Mouse (Mus musculus) embryonic facial prominence, embryonic 13.5 days (tissue): ENCODE data around the gene Arfgef2. TPM values are rescaled to one million over a fixed set of nuclear protein-coding genes. Genes with fewer than 3 reads are reported as not detected.

ENCODE experiments used
- ATAC-seq: fragments of 200-750 bp; cut with Nextera tagmentation; 2 replicates; pipeline ENCODE4 v1.8.0; 2017; ENCODE audit warnings: low read depth; ENCODE audit not compliant: insufficient number of reproducible peaks, insufficient read depth, low FRiP score, low TSS enrichment
- H3K27ac ChIP-seq: fragments of 300-500 bp; sonication (generic); 2 replicates; pipeline ENCODE4 v1.5.1; 2015; ENCODE audit warnings: moderate library complexity, mild to moderate bottlenecking, inconsistent platforms
- H3K27me3 ChIP-seq: fragments of 300-500 bp; sonication (generic); 2 replicates; pipeline ENCODE4 v1.6.1; 2015; ENCODE audit warnings: mild to moderate bottlenecking, inconsistent platforms
- H3K36me3 ChIP-seq: fragments of 300-500 bp; sonication (generic); 2 replicates; pipeline ENCODE4 v1.6.1; 2015; ENCODE audit warnings: mild to moderate bottlenecking, inconsistent platforms
- H3K4me1 ChIP-seq: fragments of 300-500 bp; sonication (generic); 2 replicates; pipeline ENCODE4 v1.6.1; 2015; ENCODE audit warnings: inconsistent platforms
- H3K4me2 ChIP-seq: fragments of 300-500 bp; sonication (generic); 2 replicates; pipeline ENCODE4 v1.6.1; 2015; ENCODE audit warnings: moderate library complexity, mild to moderate bottlenecking, inconsistent platforms
- H3K4me3 ChIP-seq: fragments of 300-500 bp; sonication (generic); 2 replicates; pipeline ENCODE4 v1.5.1; 2015; ENCODE audit warnings: mild to moderate bottlenecking, inconsistent platforms
- H3K9ac ChIP-seq: fragments of 300-500 bp; sonication (generic); 2 replicates; pipeline ENCODE4 v1.6.1; 2015; ENCODE audit warnings: mild to moderate bottlenecking, inconsistent platforms
- H3K9me3 ChIP-seq: fragments of 300-500 bp; sonication (generic); 2 replicates; pipeline ENCODE4 v1.6.1; 2016; ENCODE audit warnings: inconsistent platforms
- WGBS: fragments of 180-500 bp; shearing (Covaris S2); methylation state at CpG from one replicate; pipeline ENCODE4 v1.1.7; 2015; ENCODE audit warnings: mixed read lengths; 5-methylcytosine and 5-hydroxymethylcytosine counted together
- polyA plus RNA-seq: library from polyadenylated mRNA; unstranded; fragments of >200 nt; fragmentation: Nextera tagmentation; extraction: Ambion mirVana; gene quantifications from 2 replicates; pipeline ENCODE4 v1.2.1, GENCODE M21; 2015

Arfgef2 gene
- polyA plus RNA-seq, 1 experiment from 2014 or later = 3.5 TPM

GRCm38 (mm10) chr2:166809499-166809898 is 4.1 kb downstream of the Arfgef2 start:
- H3K4me1 ChIP-seq = peaks cover 12% of the 10 kb centered on the region
- H3K4me3 ChIP-seq = no peak overlapping the region
- H3K36me3 ChIP-seq = no peaks in the 10 kb centered on the region
- H3K27ac ChIP-seq = no peak overlapping the region
- 81% methylated on average over 5 of the region's 5 CpGs for WGBS
- no peaks in the 10 kb centered on the region for H3K9me3 ChIP-seq
- H3K9ac ChIP-seq = no peak overlapping the region
- ATAC-seq = no peak
- no peaks in the 10 kb centered on the region for H3K27me3 ChIP-seq
- H3K4me2 ChIP-seq = no peak overlapping the region

GRCm38 (mm10) chr2:166810821-166811220 is 5.4 kb downstream of the Arfgef2 start:
- Histone ChIP-seq H3K27ac (no peak overlapping the region), H3K36me3 (no peaks in the 10 kb centered on the region), H3K4me3 (no peak overlapping the region), H3K27me3 (no peaks in the 10 kb centered on the region), H3K9me3 (no peaks in the 10 kb centered on the region), H3K9ac (no peak overlapping the region), H3K4me1 (peaks cover 12% of the 10 kb centered on the region), H3K4me2 (no peak overlapping the region)
- ATAC-seq = no peak
- 90% methylated on average over 10 of the region's 10 CpGs for WGBS

GRCm38 (mm10) chr2:166818463-166819143 is 13.2 kb downstream of the Arfgef2 start:
- WGBS = 83% methylated on average over 9 of the region's 9 CpGs
- H3K36me3 ChIP-seq = 0 out of 2 replicates have a peak, but pooled peaks cover 5% of the 10 kb centered on the region
- H3K4me3 ChIP-seq = no peak overlapping the region
- H3K9me3 ChIP-seq = no peaks in the 10 kb centered on the region
- H3K9ac ChIP-seq = no peak overlapping the region; the same call in 1 of the 2 replicates
- H3K27ac ChIP-seq = no peak overlapping the region
- H3K4me2 ChIP-seq = no peak overlapping the region
- H3K27me3 ChIP-seq = no peaks in the 10 kb centered on the region
- H3K4me1 ChIP-seq = 0 out of 2 replicates have a peak, but pooled peaks cover 6% of the 10 kb centered on the region
- no peak for ATAC-seq

- no peak overlapping the region for H3K4me3 ChIP-seq
- no peaks in the 10 kb centered on the region for H3K9me3 ChIP-seq
- H3K36me3 ChIP-seq = 0 out of 2 replicates have a peak, but pooled peaks cover 5% of the 10 kb centered on the region
- H3K4me1 ChIP-seq = 0 out of 2 replicates have a peak, but pooled peaks cover 6% of the 10 kb centered on the region
- 86% methylated on average over 8 of the region's 8 CpGs for WGBS
- no peaks in the 10 kb centered on the region for H3K27me3 ChIP-seq
- no peak for ATAC-seq
- H3K27ac ChIP-seq = no peak overlapping the region
- no peak overlapping the region for H3K4me2 ChIP-seq
- no peak overlapping the region for H3K9ac ChIP-seq
Observed at GRCm38 (mm10) chr2:166819849-166820248, 14.5 kb downstream of the Arfgef2 start.

- WGBS = 51% methylated on average over 2 of the region's 2 CpGs
- H3K27ac ChIP-seq = no peak overlapping the region
- H3K4me3 ChIP-seq = no peak overlapping the region
- no peak overlapping the region for H3K9ac ChIP-seq
- H3K4me2 ChIP-seq = no peak overlapping the region
- 0 out of 2 replicates have a peak, but pooled peaks cover 6% of the 10 kb centered on the region for H3K4me1 ChIP-seq
- H3K36me3 ChIP-seq = 0 out of 2 replicates have a peak, but pooled peaks cover 5% of the 10 kb centered on the region
- H3K9me3 ChIP-seq = no peaks in the 10 kb centered on the region
- no peak for ATAC-seq
- H3K27me3 ChIP-seq = no peaks in the 10 kb centered on the region
Observed at GRCm38 (mm10) chr2:166820844-166821243, 15.5 kb downstream of the Arfgef2 start.

- no peak overlapping the region for H3K4me2 ChIP-seq
- H3K9me3 ChIP-seq = no peaks in the 10 kb centered on the region
- no peak for ATAC-seq
- H3K27ac ChIP-seq = no peak overlapping the region
- 0 out of 2 replicates have a peak, but pooled peaks cover 5% of the 10 kb centered on the region for H3K36me3 ChIP-seq
- H3K4me1 ChIP-seq = 0 out of 2 replicates have a peak, but pooled peaks cover 6% of the 10 kb centered on the region
- no peak overlapping the region for H3K4me3 ChIP-seq
- 90% methylated on average over 3 of the region's 3 CpGs for WGBS
- no peak overlapping the region for H3K9ac ChIP-seq
- no peaks in the 10 kb centered on the region for H3K27me3 ChIP-seq
Observed at GRCm38 (mm10) chr2:166821406-166821805, 16.0 kb downstream of the Arfgef2 start.

GRCm38 (mm10) chr2:166822119-166822826 is 16.9 kb downstream of the Arfgef2 start:
- ATAC-seq = no peak
- 0 out of 2 replicates have a peak, but pooled peaks cover 6% of the 10 kb centered on the region for H3K4me1 ChIP-seq
- H3K4me2 ChIP-seq = no peak overlapping the region
- no peak overlapping the region for H3K27ac ChIP-seq
- H3K4me3 ChIP-seq = no peak overlapping the region
- H3K27me3 ChIP-seq = no peaks in the 10 kb centered on the region
- H3K9ac ChIP-seq = no peak overlapping the region
- 0 out of 2 replicates have a peak, but pooled peaks cover 4% of the 10 kb centered on the region for H3K36me3 ChIP-seq
- WGBS = 79% methylated on average over 10 of the region's 10 CpGs
- no peaks in the 10 kb centered on the region for H3K9me3 ChIP-seq

- 72% methylated on average over 2 of the region's 2 CpGs for WGBS
- H3K9ac ChIP-seq = no peak overlapping the region
Observed at GRCm38 (mm10) chr2:166822901-166823300, 17.5 kb downstream of the Arfgef2 start.

GRCm38 (mm10) chr2:166824386-166824785 is 19.0 kb downstream of the Arfgef2 start:
- Histone ChIP-seq H3K9me3 (no peaks in the 10 kb centered on the region), H3K4me1 (0 out of 2 replicates have a peak, but pooled peaks cover 6% of the 10 kb centered on the region), H3K27ac (no peak overlapping the region), H3K36me3 (peaks cover 3% of the 10 kb centered on the region; the same call in 1 of the 2 replicates), H3K4me3 (no peak overlapping the region), H3K4me2 (no peak overlapping the region), H3K27me3 (no peaks in the 10 kb centered on the region), H3K9ac (no peak overlapping the region)
- no peak for ATAC-seq
- WGBS = 86% methylated on average over 5 of the region's 5 CpGs

More at GRCm38 (mm10) chr2:166822901-166823300, 17.5 kb downstream of the Arfgef2 start:
- no peak overlapping the region for H3K27ac ChIP-seq
- H3K4me3 ChIP-seq = no peak overlapping the region
- 0 out of 2 replicates have a peak, but pooled peaks cover 6% of the 10 kb centered on the region for H3K4me1 ChIP-seq
- no peak for ATAC-seq
- H3K4me2 ChIP-seq = no peak overlapping the region
- H3K9me3 ChIP-seq = no peaks in the 10 kb centered on the region
- no peaks in the 10 kb centered on the region for H3K27me3 ChIP-seq
- peaks cover 3% of the 10 kb centered on the region; the same call in 1 of the 2 replicates for H3K36me3 ChIP-seq

GRCm38 (mm10) chr2:166824998-166825397 is 19.6 kb downstream of the Arfgef2 start:
- no peak overlapping the region for H3K9ac ChIP-seq

GRCm38 (mm10) chr2:166826491-166827224 is 21.3 kb downstream of the Arfgef2 start:
- H3K27me3 ChIP-seq = no peaks in the 10 kb centered on the region
- WGBS = 84% methylated on average over 8 of the region's 8 CpGs

More at GRCm38 (mm10) chr2:166824998-166825397, 19.6 kb downstream of the Arfgef2 start:
- H3K4me1 ChIP-seq = 0 out of 2 replicates have a peak, but pooled peaks cover 6% of the 10 kb centered on the region
- no peak overlapping the region for H3K27ac ChIP-seq
- peaks cover 3% of the 10 kb centered on the region; the same call in 1 of the 2 replicates for H3K36me3 ChIP-seq
- no peak overlapping the region for H3K4me3 ChIP-seq
- H3K4me2 ChIP-seq = no peak overlapping the region
- ATAC-seq = no peak
- H3K27me3 ChIP-seq = no peaks in the 10 kb centered on the region
- no peaks in the 10 kb centered on the region for H3K9me3 ChIP-seq
- 94% methylated on average over 5 of the region's 5 CpGs for WGBS

More at GRCm38 (mm10) chr2:166826491-166827224, 21.3 kb downstream of the Arfgef2 start:
- Histone ChIP-seq H3K4me3 (no peak overlapping the region), H3K4me2 (no peak overlapping the region), H3K9ac (no peak overlapping the region), H3K36me3 (peaks cover 3% of the 10 kb centered on the region; the same call in 1 of the 2 replicates), H3K9me3 (no peaks in the 10 kb centered on the region), H3K27ac (no peak overlapping the region), H3K4me1 (no peaks in the 10 kb centered on the region)
- ATAC-seq = no peak
